Mouse (Mus musculus) midbrain, embryonic 12.5 days (tissue): ENCODE data around the gene Vmn1r236. TPM values are rescaled to one million over a fixed set of nuclear protein-coding genes. Genes with fewer than 3 reads are reported as not detected.
A peak's percentile ranks its signal among the peaks of the same experiment; 100 is the strongest.

Experiments used
- ATAC-seq: fragments of 200-750 bp; cut with Nextera tagmentation; 2 replicates; pipeline ENCODE4 v1.8.0; 2017; ENCODE audit warnings: low read depth, moderate TSS enrichment, moderate library complexity; ENCODE audit not compliant: low FRiP score
- H3K27ac ChIP-seq: fragments of 300-500 bp; sonication (generic); replicated peaks from 2 replicates; pipeline ENCODE4 v1.5.1; 2016; ENCODE audit warnings: mild to moderate bottlenecking
- H3K27me3 ChIP-seq: fragments of 300-500 bp; sonication (generic); 2 replicates; pipeline ENCODE4 v1.6.1; 2016; ENCODE audit warnings: mild to moderate bottlenecking
- H3K36me3 ChIP-seq: fragments of 300-500 bp; sonication (generic); 2 replicates; pipeline ENCODE4 v1.6.1; 2016
- H3K4me1 ChIP-seq: fragments of 300-500 bp; sonication (generic); 2 replicates; pipeline ENCODE4 v1.6.1; 2016
- H3K4me2 ChIP-seq: fragments of 300-500 bp; sonication (generic); replicated peaks from 2 replicates; pipeline ENCODE4 v1.6.1; 2016; ENCODE audit warnings: mild to moderate bottlenecking, moderate library complexity
- H3K4me3 ChIP-seq: fragments of 300-500 bp; sonication (generic); 2 replicates; pipeline ENCODE4 v1.5.1; 2016; ENCODE audit warnings: mild to moderate bottlenecking
- H3K9ac ChIP-seq: fragments of 300-500 bp; sonication (generic); replicated peaks from 2 replicates; pipeline ENCODE4 v1.6.1; 2016; ENCODE audit warnings: mild to moderate bottlenecking, moderate library complexity
- H3K9me3 ChIP-seq: fragments of 300-500 bp; sonication (generic); 2 replicates; pipeline ENCODE4 v1.6.1; 2016; ENCODE audit warnings: mild to moderate bottlenecking
- WGBS: fragments of 180-500 bp; shearing (Covaris S2); methylation state at CpG from one replicate; pipeline ENCODE4 v1.1.7; 2016; 5-methylcytosine and 5-hydroxymethylcytosine counted together
- microRNA-seq: library from miRNA; unstranded; fragments of <30 nt; microRNA quantifications from one replicate; pipeline ENCODE4, GENCODE M21; 2017
- polyA plus RNA-seq: library from polyadenylated mRNA; unstranded; fragments of >200 nt; fragmentation: Nextera tagmentation; extraction: Ambion mirVana; gene quantifications from 2 replicates; pipeline ENCODE4 v1.2.1, GENCODE M21; 2016

Vmn1r236 gene
- polyA plus RNA-seq, result not detected in 2 replicates

GRCm38 (mm10) chr17:21282642-21283041 lies at the start of gene Vmn1r236:
Vmn1r236 (plus strand) TSS chr17:21282942.
- Histone ChIP-seq H3K27me3 (no peaks in the 10 kb centered on the region), H3K27ac (no peak within 1 kb of the TSS), H3K9me3 (peaks cover 5% of the 10 kb centered on the region; the same call in 1 of the 2 replicates), H3K9ac (no peak within 1 kb of the TSS), H3K36me3 (no peaks in the 10 kb centered on the region), H3K4me1 (no peaks in the 10 kb centered on the region), H3K4me3 (no peak within 1 kb of the TSS), H3K4me2 (no peak within 1 kb of the TSS)
- no peak for ATAC-seq
- WGBS, result 78% methylated on average over 3 of the region's 3 CpGs

- no peaks in the 10 kb centered on the region for H3K27me3 ChIP-seq
- no peak for ATAC-seq
- H3K4me2 ChIP-seq, result no peak within 1 kb of the TSS
- no peak within 1 kb of the TSS for H3K4me3 ChIP-seq
- H3K36me3 ChIP-seq, result no peaks in the 10 kb centered on the region
- H3K9me3 ChIP-seq, result peaks cover 10% of the 10 kb centered on the region; the same call in 1 of the 2 replicates
- no peak within 1 kb of the TSS for H3K27ac ChIP-seq
- H3K4me1 ChIP-seq, result no peaks in the 10 kb centered on the region
- H3K9ac ChIP-seq, result no peak within 1 kb of the TSS
These were observed 26.6 kb upstream of the Vmn1r236 start, which contains the start of gene Vmn1r235 for GRCm38 (mm10) chr17:21256111-21256510. Vmn1r235 (plus strand) TSS chr17:21256411.

- ATAC-seq, result peak; percentile 60
- no peak overlapping the region for H3K4me2 ChIP-seq
- no peaks in the 10 kb centered on the region for H3K4me1 ChIP-seq
These were observed 10.6 kb upstream of the Vmn1r236 start for GRCm38 (mm10) chr17:21272103-21272502.

GRCm38 (mm10) chr17:21284395-21284794 lies 1.7 kb downstream of the Vmn1r236 start:
- H3K4me3 ChIP-seq, result no peak overlapping the region
- H3K36me3 ChIP-seq, result no peaks in the 10 kb centered on the region
- H3K4me2 ChIP-seq, result no peak overlapping the region
- H3K27ac ChIP-seq, result no peak overlapping the region
- no peak overlapping the region for H3K9ac ChIP-seq
- ATAC-seq, result no peak
- peaks cover 5% of the 10 kb centered on the region; the same call in 1 of the 2 replicates for H3K9me3 ChIP-seq
- no peaks in the 10 kb centered on the region for H3K4me1 ChIP-seq
- H3K27me3 ChIP-seq, result no peaks in the 10 kb centered on the region

More at GRCm38 (mm10) chr17:21272103-21272502, 10.6 kb upstream of the Vmn1r236 start:
- Histone ChIP-seq H3K9ac (no peak overlapping the region), H3K4me3 (no peak overlapping the region), H3K36me3 (no peaks in the 10 kb centered on the region), H3K27me3 (no peaks in the 10 kb centered on the region), H3K9me3 (no peaks in the 10 kb centered on the region), H3K27ac (no peak overlapping the region)
- 10% methylated on average over 4 of the region's 4 CpGs for WGBS

GRCm38 (mm10) chr17:21289695-21290094 lies 7.0 kb downstream of the Vmn1r236 start:
- no peak overlapping the region for H3K4me2 ChIP-seq
- H3K4me3 ChIP-seq, result no peak overlapping the region
- H3K4me1 ChIP-seq, result no peaks in the 10 kb centered on the region
- H3K9me3 ChIP-seq, result no peaks in the 10 kb centered on the region; the same call in 1 of the 2 replicates
- H3K27me3 ChIP-seq, result no peaks in the 10 kb centered on the region
- H3K9ac ChIP-seq, result no peak overlapping the region
- no peak overlapping the region for H3K27ac ChIP-seq
- no peaks in the 10 kb centered on the region for H3K36me3 ChIP-seq
- ATAC-seq, result no peak

- Histone ChIP-seq H3K4me1 (no peaks in the 10 kb centered on the region), H3K4me2 (no peak within 1 kb of the TSS), H3K4me3 (no peak within 1 kb of the TSS), H3K9me3 (peaks cover 10% of the 10 kb centered on the region; the same call in 1 of the 2 replicates), H3K27me3 (no peaks in the 10 kb centered on the region), H3K27ac (no peak within 1 kb of the TSS), H3K9ac (no peak within 1 kb of the TSS), H3K36me3 (no peaks in the 10 kb centered on the region)
- no peak for ATAC-seq
These were observed 28.8 kb downstream of the Vmn1r236 start, which contains the start of gene Vmn1r237 for GRCm38 (mm10) chr17:21311565-21311964. Vmn1r237 (plus strand) TSS chr17:21311865.

Small RNA genes within 50 kb of the gene (microRNA-seq; reads per million reads assigned to microRNA genes)
- gene Gm26384, result not detected

Other genes with a start within 250 kb of the Vmn1r236 start
- not detected in 2 replicates for gene Vmn1r234, start 56.9 kb upstream of the Vmn1r236 start, polyA plus RNA-seq
- gene Vmn1r235, start 26.5 kb upstream of the Vmn1r236 start, polyA plus RNA-seq, result not detected in 2 replicates
- gene Vmn1r237, start 28.9 kb downstream of the Vmn1r236 start, polyA plus RNA-seq, result not detected in 2 replicates
- gene Zfp677, start 100.8 kb downstream of the Vmn1r236 start, polyA plus RNA-seq, result 2.7 and 2.8 TPM in 2 replicates
- gene Zfp54, start 140.3 kb downstream of the Vmn1r236 start, polyA plus RNA-seq, result 2.8 and 3.4 TPM in 2 replicates
- gene Zfp51, start 167.4 kb downstream of the Vmn1r236 start, polyA plus RNA-seq, result 14.0 and 14.2 TPM in 2 replicates
- 8.4 and 8.5 TPM in 2 replicates for gene Zfp53, start 206.1 kb downstream of the Vmn1r236 start, polyA plus RNA-seq